ENCODE assay signal across 8 mouse cellular contexts in genomic region chr5:135251079-135251454, GRCm38 (mm10). TPM values are rescaled to one million over a fixed set of nuclear protein-coding genes. Genes with fewer than 3 reads are reported as not detected.
DNase-seq lines count a peak whose midpoint lies in the region; ATAC-seq and TF ChIP-seq lines count a peak whose summit lies in the region.

Gene Fzd9 (minus strand): TSS chr5:135251230.

- intact Hi-C loops in gastrocnemius, postnatal 14 days (cut with DNase I; ENCODE audit: low total_unique reads), result no loop called here
- intact Hi-C loops in left cerebral cortex, adult 2 months (cut with DNase I), result no loop called here

- no peak for TF ChIP-seq CTCF in left cerebral cortex, adult 2 months (IDR thresholded peaks at IDR 0.05)

- no peak within 1 kb of the TSS for H3K27ac ChIP-seq in left cerebral cortex, adult 2 months

- DNase-seq in embryo, embryonic 10.5 days (ENCODE audit: low spot score), result peak; percentile 95
- peak; percentile 82 for DNase-seq in gastrocnemius, postnatal 14 days
- peak; percentile 81 for DNase-seq in induced T-regulatory cell, adult 2 months (ENCODE audit: low read depth)
- DNase-seq in left cerebral cortex, adult 2 months (ENCODE audit: extremely low spot score in 1 of 2, low spot score in 2 of 2), result peak; percentile 86
- DNase-seq in lung, postnatal 4 days, result peak; percentile 88 to 89
- DNase-seq in retina, postnatal 7 days (ENCODE audit: low read depth, low spot score), result peak; percentile 74
- DNase-seq in urinary bladder, adult 18-20 months (ENCODE audit: low spot score in 2 of 2), result peak; percentile 56 to 68

- peak within 1 kb of the TSS; percentile 50 for H3K4me3 ChIP-seq in left cerebral cortex, adult 2 months

- ATAC-seq in activated CD4-positive, CD25-positive, alpha-beta regulatory T cell, adult 4 months, result peak; percentile 49

RNA-seq across cellular contexts. Expression of gene Fzd9, which starts in this region (rescaled TPM):
- not detected for polyA plus RNA-seq in activated CD4-positive, CD25-positive, alpha-beta regulatory T cell, adult 4 months (2017; shearing (Covaris generic))
- 10 to 100 TPM in 1 of 2 experiments, 1 to 10 TPM in 1; 9.9 to 12.1 TPM for total RNA-seq in gastrocnemius, postnatal 14 days (2021)
- total RNA-seq in left cerebral cortex, adult 2 months (2021), result 1 to 10 TPM; 5.1 TPM

Comparison
In these comparisons a context has a peak if more than half of its experiments do, and no peak if none do; other contexts are left out.
1. Peak in ATAC-seq in activated CD4-positive, CD25-positive, alpha-beta regulatory T cell, adult 4 months; RNA of the gene not detected or under 1 TPM.